ENCODE assay signal across 9 mouse cellular contexts in genomic region chr5:112640651-112641050, GRCm38 (mm10).
DNase-seq lines count a peak whose midpoint lies in the region; ATAC-seq and TF ChIP-seq lines count a peak whose summit lies in the region.
"Had no signal": no experiment of that assay in that cellular context is flagged by ENCODE, and none has a peak within 500 bp of the region (broad histone marks: within the 10 kb centered on the region; RNA-seq: fewer than 3 reads in every experiment).

No protein-coding gene starts in this region.

- no peaks in the 10 kb centered on the region for H3K9me3 ChIP-seq in forebrain, embryonic 12.5 days
- H3K9me3 ChIP-seq in forebrain, postnatal 0 days (ENCODE audit: low read length) = no peaks in the 10 kb centered on the region
- H3K9me3 ChIP-seq in liver, embryonic 12.5 days (replicated peaks) = peaks cover 6% of the 10 kb centered on the region; the same call in 1 of the 2 replicates

- H3K27ac ChIP-seq in forebrain, embryonic 12.5 days = no peak overlapping the region
- H3K27ac ChIP-seq in forebrain, postnatal 0 days (ENCODE audit: low read depth, low read length) = no peak overlapping the region
- H3K27ac ChIP-seq in testis, adult 2 months (ENCODE audit: control insufficient read depth, insufficient read depth, low read depth, low read length) = no peak overlapping the region
- H3K27ac ChIP-seq in liver, embryonic 12.5 days = no peak overlapping the region

- H3K36me3 ChIP-seq in forebrain, embryonic 12.5 days (replicated peaks) = no peaks in the 10 kb centered on the region
- H3K36me3 ChIP-seq in forebrain, postnatal 0 days (ENCODE audit: insufficient read depth) = no peaks in the 10 kb centered on the region
- H3K36me3 ChIP-seq in testis, adult 2 months (ENCODE audit: control insufficient read depth, insufficient read depth, low read length) = no peaks in the 10 kb centered on the region
- no peaks in the 10 kb centered on the region for H3K36me3 ChIP-seq in liver, embryonic 12.5 days

- DNase-seq in forebrain, postnatal 0 days = no peak
- no peak for DNase-seq in testis, postnatal 14 days (ENCODE audit: low spot score)
- peak; percentile 38 for DNase-seq in yolk sac, embryonic 10.5 days (ENCODE audit: low spot score)
- no peak for DNase-seq in T-cell, adult 2 months (ENCODE audit: low spot score)
- DNase-seq: cerebellum, adult 9-10 months had no signal

- H3K4me2 ChIP-seq in forebrain, embryonic 12.5 days = peak overlapping the region; percentile 22
- H3K4me2 ChIP-seq in forebrain, postnatal 0 days (ENCODE audit: low read depth) = no peak overlapping the region
- peak overlapping the region; percentile 41 for H3K4me2 ChIP-seq in liver, embryonic 12.5 days

- no peak overlapping the region for H3K4me3 ChIP-seq in forebrain, embryonic 12.5 days (replicated peaks)
- H3K4me3 ChIP-seq in forebrain, postnatal 0 days (ENCODE audit: low read depth, low read length) = no peak overlapping the region
- peak overlapping the region; percentile 77 for H3K4me3 ChIP-seq in testis, adult 2 months (ENCODE audit: control insufficient read depth, low read depth, low read length)
- no peak overlapping the region for H3K4me3 ChIP-seq in liver, embryonic 12.5 days

- H3K27me3 ChIP-seq in forebrain, embryonic 12.5 days = peaks cover 12% of the 10 kb centered on the region
- no peaks in the 10 kb centered on the region for H3K27me3 ChIP-seq in forebrain, postnatal 0 days (ENCODE audit: insufficient read depth, low read length)
- H3K27me3 ChIP-seq in testis, adult 2 months (ENCODE audit: control insufficient read depth, insufficient read depth, low read length) = no peaks in the 10 kb centered on the region
- peaks cover 10% of the 10 kb centered on the region; the same call in 1 of the 2 replicates for H3K27me3 ChIP-seq in liver, embryonic 12.5 days (replicated peaks)

- H3K4me1 ChIP-seq in forebrain, embryonic 12.5 days = peaks cover 21% of the 10 kb centered on the region
- 0 out of 2 replicates have a peak, but pooled peaks cover 3% of the 10 kb centered on the region for H3K4me1 ChIP-seq in forebrain, postnatal 0 days (ENCODE audit: insufficient read depth)
- peaks cover 17% of the 10 kb centered on the region for H3K4me1 ChIP-seq in testis, adult 2 months (ENCODE audit: control insufficient read depth, insufficient read depth, low read length)
- peaks cover 6% of the 10 kb centered on the region for H3K4me1 ChIP-seq in liver, embryonic 12.5 days

- 24% methylated on average over 13 of the region's 13 CpGs for WGBS in forebrain, embryonic 12.5 days
- 25% methylated on average over 13 of the region's 13 CpGs for WGBS in forebrain, postnatal 0 days
- WGBS in liver, embryonic 12.5 days (ENCODE audit: insufficient replicate concordance) = 9% methylated on average over 13 of the region's 13 CpGs

- peak; percentile 74; the same call in 1 of the 2 replicates for TF ChIP-seq POLR2A in testis, adult 2 months (IDR thresholded peaks at IDR 0.05; ENCODE audit: control insufficient read depth, low read depth, low read length)

- no peak overlapping the region for H3K9ac ChIP-seq in forebrain, embryonic 12.5 days
- no peak overlapping the region for H3K9ac ChIP-seq in forebrain, postnatal 0 days
- H3K9ac ChIP-seq in liver, embryonic 12.5 days = no peak overlapping the region

- no peak for ATAC-seq in forebrain, embryonic 12.5 days (ENCODE audit: low FRiP score)
- ATAC-seq in forebrain, postnatal 0 days = no peak
- peak; percentile 49 for ATAC-seq in liver, embryonic 12.5 days
- no peak for ATAC-seq in monocyte, adult 5-6 weeks (replicated peaks; ENCODE audit: insufficient number of reproducible peaks, low FRiP score, low TSS enrichment, poor library complexity, severe bottlenecking)

- TF ChIP-seq CTCF in forebrain, postnatal 0 days (IDR thresholded peaks at IDR 0.05; ENCODE audit: low read depth) = no peak
- no peak for TF ChIP-seq CTCF in testis, adult 2 months (IDR thresholded peaks at IDR 0.05; ENCODE audit: control insufficient read depth, insufficient read depth, insufficient replicate concordance, low read depth, low read length)
